17 mouse cellular contexts compared by ENCODE assay signal in the genomic region with DNA sequence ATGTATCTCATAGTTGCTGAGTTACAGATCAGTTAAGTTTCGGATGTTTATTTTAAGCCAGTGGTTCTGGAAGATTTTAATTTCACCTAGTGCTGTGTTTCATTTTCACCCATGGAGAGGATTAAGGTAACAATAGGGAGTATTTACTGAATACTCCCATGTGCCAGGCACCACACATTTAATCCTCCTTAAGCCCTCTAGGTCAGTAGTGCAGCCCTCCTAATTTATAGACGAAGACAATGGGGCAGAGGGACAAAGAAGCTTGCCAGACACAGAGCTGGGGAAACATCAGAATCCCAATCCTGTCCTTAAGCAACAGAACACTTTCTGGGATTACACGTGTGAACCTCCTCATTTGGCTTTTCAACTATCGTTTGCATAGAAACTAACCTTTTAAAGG. TPM values are rescaled to one million over a fixed set of nuclear protein-coding genes. Genes with fewer than 3 reads are reported as not detected.
"Had no signal": no experiment of that assay in that cellular context is flagged by ENCODE, and none has a peak within 500 bp of the region (broad histone marks: within the 10 kb centered on the region; RNA-seq: fewer than 3 reads in every experiment).

No protein-coding gene starts in this region.

- H3K4me2 ChIP-seq: kidney, embryonic 15.5 days; limb, embryonic 12.5 days; limb, embryonic 15.5 days; liver, embryonic 11.5 days; lung, embryonic 14.5 days; midbrain, embryonic 13.5 days had no signal

- ATAC-seq: liver, postnatal 0 days; lung, postnatal 0 days; midbrain, embryonic 13.5 days had no signal

- H3K4me1 ChIP-seq: limb, embryonic 12.5 days; limb, embryonic 15.5 days; midbrain, embryonic 13.5 days had no signal

- H3K27ac ChIP-seq: kidney, embryonic 15.5 days; limb, embryonic 12.5 days; limb, embryonic 15.5 days; liver, embryonic 14.5 days; macrophage; midbrain, embryonic 13.5 days had no signal

- DNase-seq: kidney, adult 8-10 months; kidney, postnatal 10 days; kidney, postnatal 36 days; left cerebral cortex, postnatal 4 days; liver, postnatal 0 days; lung, embryonic 14.5 days; thymus, adult 18-20 months; thymus, postnatal 36 days had no signal

- H3K27me3 ChIP-seq: kidney, embryonic 15.5 days; limb, embryonic 12.5 days; limb, embryonic 15.5 days; midbrain, embryonic 13.5 days had no signal

- H3K9ac ChIP-seq: kidney, embryonic 15.5 days; limb, embryonic 12.5 days; limb, embryonic 15.5 days; liver, embryonic 14.5 days; liver, postnatal 0 days; lung, embryonic 14.5 days; midbrain, embryonic 13.5 days had no signal

- H3K36me3 ChIP-seq: kidney, embryonic 15.5 days; limb, embryonic 12.5 days; limb, embryonic 15.5 days; midbrain, embryonic 13.5 days had no signal

- H3K9me3 ChIP-seq: kidney, embryonic 15.5 days; limb, embryonic 12.5 days; limb, embryonic 15.5 days; midbrain, embryonic 13.5 days had no signal

- H3K4me3 ChIP-seq: kidney, embryonic 15.5 days; limb, embryonic 12.5 days; limb, embryonic 15.5 days; midbrain, embryonic 13.5 days had no signal

RNA-seq across cellular contexts. Expression of a gene that starts 38.6 kb away (rescaled TPM):
- polyA plus RNA-seq: macrophage; neural tube, embryonic 11.5 days had no signal
